23 mouse cellular contexts compared by ENCODE assay signal in genomic region chr1:40007962-40008471, GRCm38 (mm10).
A peak's percentile ranks its signal among the peaks of the same experiment; 100 is the strongest.
DNase-seq lines count a peak whose midpoint lies in the region; ATAC-seq and TF ChIP-seq lines count a peak whose summit lies in the region.
"Had no signal": no experiment of that assay in that cellular context is flagged by ENCODE, and none has a peak within 500 bp of the region (broad histone marks: within the 10 kb centered on the region; RNA-seq: fewer than 3 reads in every experiment).

No protein-coding gene starts in this region.

- no peaks in the 10 kb centered on the region for H3K9me3 ChIP-seq in liver, postnatal 0 days (ENCODE audit: low read length)
- no peaks in the 10 kb centered on the region for H3K9me3 ChIP-seq in liver, embryonic 11.5 days (ENCODE audit: control insufficient read depth, low read length)
- H3K9me3 ChIP-seq: embryonic facial prominence, embryonic 12.5 days; forebrain, embryonic 13.5 days; heart, embryonic 10.5 days; hindbrain, embryonic 10.5 days; kidney, embryonic 15.5 days; midbrain, embryonic 13.5 days; neural tube, embryonic 13.5 days had no signal

- peaks cover 65% of the 10 kb centered on the region for H3K36me3 ChIP-seq in liver, postnatal 0 days (replicated peaks; ENCODE audit: insufficient read depth, low read length)
- peaks cover 39% of the 10 kb centered on the region for H3K36me3 ChIP-seq in liver, embryonic 11.5 days (ENCODE audit: control insufficient read depth, insufficient read depth, low read length)

- H3K27me3 ChIP-seq in liver, postnatal 0 days (ENCODE audit: insufficient read depth, low read length), result no peaks in the 10 kb centered on the region
- H3K27me3 ChIP-seq in liver, embryonic 11.5 days (replicated peaks; ENCODE audit: control insufficient read depth, insufficient read depth, low read length), result no peaks in the 10 kb centered on the region
- H3K27me3 ChIP-seq: embryonic facial prominence, embryonic 12.5 days; forebrain, embryonic 13.5 days; kidney, embryonic 15.5 days; midbrain, embryonic 13.5 days; neural tube, embryonic 13.5 days had no signal

- DNase-seq in liver, postnatal 0 days, result peak; percentile 10
- no peak for DNase-seq in liver, embryonic 11.5 days (ENCODE audit: low spot score)
- DNase-seq in right cerebral cortex, postnatal 4 days, result no peak
- no peak for DNase-seq in adrenal gland, postnatal 25 days
- no peak for DNase-seq in left cerebral cortex, adult 9 months (ENCODE audit: low spot score in 2 of 2)
- DNase-seq: B cell, adult 2 months; cerebellum, adult 11-12 months; cerebellum, postnatal 10 days; kidney, adult 11 months; kidney, postnatal 36 days; lung, adult 18-20 months; lung, postnatal 10 days; thymus, adult 2 months had no signal

- WGBS in liver, postnatal 0 days (ENCODE audit: insufficient replicate concordance), result 66% methylated on average over 17 of the region's 17 CpGs
- 66% methylated on average over 17 of the region's 17 CpGs for WGBS in liver, embryonic 11.5 days

- no peaks in the 10 kb centered on the region for H3K4me1 ChIP-seq in liver, postnatal 0 days (ENCODE audit: insufficient read depth)
- no peaks in the 10 kb centered on the region for H3K4me1 ChIP-seq in liver, embryonic 11.5 days (replicated peaks; ENCODE audit: control insufficient read depth, insufficient read depth, low read length)
- H3K4me1 ChIP-seq: embryonic facial prominence, embryonic 12.5 days; forebrain, embryonic 13.5 days; heart, embryonic 10.5 days; hindbrain, embryonic 10.5 days; kidney, embryonic 15.5 days; midbrain, embryonic 13.5 days; neural tube, embryonic 13.5 days had no signal

- H3K27ac ChIP-seq in liver, postnatal 0 days (ENCODE audit: low read depth), result no peak overlapping the region
- no peak overlapping the region for H3K27ac ChIP-seq in liver, embryonic 11.5 days (ENCODE audit: low read depth, low read length)
- H3K27ac ChIP-seq: embryonic facial prominence, embryonic 12.5 days; forebrain, embryonic 13.5 days; heart, embryonic 10.5 days; hindbrain, embryonic 10.5 days; hindbrain, postnatal 0 days; kidney, embryonic 15.5 days; midbrain, embryonic 13.5 days; neural tube, embryonic 13.5 days had no signal

- no peak for TF ChIP-seq EP300 in liver, postnatal 0 days (IDR thresholded peaks at IDR 0.05; ENCODE audit: low read depth)

- no peak for ATAC-seq in liver, postnatal 0 days
- ATAC-seq in liver, embryonic 11.5 days (replicated peaks; ENCODE audit: low FRiP score), result no peak
- ATAC-seq in CD4-positive, CD25-positive, alpha-beta regulatory T cell, adult 4 months, result peak; percentile 83
- ATAC-seq in hematopoietic stem cell, adult 5-6 weeks (replicated peaks in 1 of 2; ENCODE audit: insufficient read depth in 1 of 2, low FRiP score in 2 of 2, low TSS enrichment in 1 of 2, low read depth in 1 of 2, poor library complexity in 2 of 2, severe bottlenecking in 2 of 2), result peak; percentile 63 to 78; a peak in 3 of 4 replicates
- ATAC-seq: forebrain, embryonic 13.5 days; hindbrain, postnatal 0 days; midbrain, embryonic 13.5 days had no signal

- no peak overlapping the region for H3K4me3 ChIP-seq in liver, postnatal 0 days (ENCODE audit: low read depth, low read length)
- no peak overlapping the region for H3K4me3 ChIP-seq in liver, embryonic 11.5 days (ENCODE audit: low read depth, low read length)
- H3K4me3 ChIP-seq: embryonic facial prominence, embryonic 12.5 days; forebrain, embryonic 13.5 days; heart, embryonic 10.5 days; hindbrain, embryonic 10.5 days; kidney, embryonic 15.5 days; midbrain, embryonic 13.5 days; neural tube, embryonic 13.5 days had no signal

- TF ChIP-seq CTCF in liver, postnatal 0 days (IDR thresholded peaks at IDR 0.05; ENCODE audit: low read depth), result no peak

- H3K9ac ChIP-seq in liver, postnatal 0 days (replicated peaks), result no peak overlapping the region
- no peak overlapping the region for H3K9ac ChIP-seq in liver, embryonic 11.5 days (ENCODE audit: low read depth, low read length)
- H3K9ac ChIP-seq: embryonic facial prominence, embryonic 12.5 days; forebrain, embryonic 13.5 days; kidney, embryonic 15.5 days; midbrain, embryonic 13.5 days; neural tube, embryonic 13.5 days had no signal

- H3K4me2 ChIP-seq in liver, postnatal 0 days (ENCODE audit: low read depth, low read length), result no peak overlapping the region
- H3K4me2 ChIP-seq in liver, embryonic 11.5 days, result no peak overlapping the region
- H3K4me2 ChIP-seq: embryonic facial prominence, embryonic 12.5 days; forebrain, embryonic 13.5 days; kidney, embryonic 15.5 days; midbrain, embryonic 13.5 days; neural tube, embryonic 13.5 days had no signal

Comparison
In these comparisons a context has a peak if more than half of its experiments do, and no peak if none do; other contexts are left out.
1. ATAC-seq: peak in CD4-positive, CD25-positive, alpha-beta regulatory T cell, adult 4 months (single experiment) and hematopoietic stem cell, adult 5-6 weeks (2 of 2); none in liver, postnatal 0 days (single experiment) and liver, embryonic 11.5 days (single experiment).